Mouse (Mus musculus) brain, embryonic 18.5 days (tissue): ENCODE measurements around the gene Iqub.
A peak's percentile ranks its signal among the peaks of the same experiment; 100 is the strongest.

ENCODE experiments used
- DNase-seq: peaks from one replicate; pipeline ENCODE4 v3.0.0-alpha.2; 2012; ENCODE audit warnings: low read depth, low spot score

Gene Iqub

DNA sequence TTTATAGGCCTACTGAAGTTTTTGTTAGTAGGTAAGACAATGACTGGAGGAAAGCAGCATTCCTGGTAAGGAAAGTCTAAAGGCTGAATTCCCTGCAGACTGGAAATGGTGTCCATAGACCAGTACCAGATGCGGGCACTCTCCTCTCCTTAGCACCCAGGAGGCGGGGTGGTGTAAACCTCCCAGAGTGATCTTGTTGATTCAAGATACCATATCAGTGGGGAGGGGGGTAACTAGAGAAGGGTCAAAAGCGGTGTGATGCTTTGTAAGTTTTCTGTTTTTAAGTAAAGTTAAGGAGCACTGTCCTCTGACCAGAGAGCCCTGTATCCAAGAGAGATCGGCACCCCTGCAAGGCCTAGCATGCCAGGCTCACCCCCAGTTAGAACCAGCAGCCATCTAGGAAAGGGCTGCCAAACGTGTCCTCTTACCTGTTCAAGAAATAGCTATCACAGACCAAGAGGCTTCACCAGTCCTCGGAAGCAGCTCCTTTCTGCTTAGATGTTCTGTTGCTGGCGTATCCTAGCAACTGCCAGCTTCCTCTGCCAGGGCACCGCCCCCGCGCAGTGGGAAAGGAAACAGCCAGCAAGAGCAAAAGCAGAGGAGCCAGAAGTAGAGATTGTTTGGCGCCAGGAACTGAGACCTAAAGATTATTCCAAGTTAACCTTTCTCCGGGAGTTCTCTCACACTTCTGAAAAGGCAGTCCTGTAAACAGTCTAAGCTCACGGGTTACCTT, at the start of gene Iqub:
Gene Iqub, minus strand, starts transcription at position 516 of the 733 bp plus-strand sequence.
- peak; percentile 60 for DNase-seq

GRCm38 (mm10) chr6:24564081-24564480, 49.2 kb upstream of the Iqub start:
- DNase-seq = no peak

DNA sequence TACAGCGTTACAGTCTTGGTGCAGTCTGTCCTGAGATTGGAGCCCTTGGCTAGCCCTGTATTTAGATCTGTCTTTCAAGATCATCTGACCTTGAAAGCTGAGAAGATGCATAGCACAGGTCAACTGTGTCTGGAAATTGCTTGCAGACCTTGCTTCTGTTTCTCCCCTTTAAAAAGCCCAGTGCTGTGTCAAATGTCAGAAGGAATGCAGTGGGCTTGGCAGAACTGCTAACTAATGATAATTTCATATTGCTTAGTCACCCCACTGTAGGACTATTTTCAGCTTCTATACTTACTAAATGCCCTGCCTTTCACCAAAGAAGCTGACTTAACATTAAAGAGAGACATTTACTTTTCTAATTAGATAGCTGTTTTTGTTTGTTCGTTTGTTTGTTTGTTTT, 40.6 kb upstream of the Iqub start:
- DNase-seq = no peak

DNA sequence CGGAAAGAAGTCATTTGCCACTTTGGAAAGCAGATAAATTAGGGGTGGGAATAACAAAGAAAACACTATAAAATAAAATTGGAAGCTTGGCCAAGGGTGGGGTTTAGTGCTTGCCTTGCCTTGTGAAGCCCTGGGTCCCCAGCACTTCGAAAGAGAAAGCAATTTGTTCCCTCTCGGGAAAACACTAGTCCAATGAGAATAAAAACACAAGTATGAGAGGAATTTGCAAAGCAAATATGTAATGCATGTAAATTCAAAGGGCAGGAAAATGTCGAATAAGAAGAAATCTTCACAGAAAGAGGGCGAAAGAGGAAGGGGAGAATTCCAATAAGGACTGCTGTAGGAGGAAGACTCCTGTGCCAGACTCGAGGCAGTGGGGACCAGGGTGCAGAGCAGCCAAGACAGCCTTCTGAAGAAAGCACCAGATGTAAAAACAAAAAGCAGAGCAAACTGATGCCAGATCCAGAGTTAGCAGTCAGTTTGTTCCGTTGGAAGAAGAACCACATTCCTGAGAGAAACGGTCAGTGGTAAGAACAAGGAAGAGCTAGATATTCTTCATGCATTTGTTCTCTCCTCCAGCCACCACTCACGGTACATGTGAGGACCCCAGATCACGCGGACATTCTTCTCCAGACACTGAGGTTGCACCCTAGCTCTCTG, 39.7 kb upstream of the Iqub start:
- no peak for DNase-seq

GRCm38 (mm10) chr6:24552046-24552445, 37.2 kb upstream of the Iqub start:
- DNase-seq = no peak

DNA sequence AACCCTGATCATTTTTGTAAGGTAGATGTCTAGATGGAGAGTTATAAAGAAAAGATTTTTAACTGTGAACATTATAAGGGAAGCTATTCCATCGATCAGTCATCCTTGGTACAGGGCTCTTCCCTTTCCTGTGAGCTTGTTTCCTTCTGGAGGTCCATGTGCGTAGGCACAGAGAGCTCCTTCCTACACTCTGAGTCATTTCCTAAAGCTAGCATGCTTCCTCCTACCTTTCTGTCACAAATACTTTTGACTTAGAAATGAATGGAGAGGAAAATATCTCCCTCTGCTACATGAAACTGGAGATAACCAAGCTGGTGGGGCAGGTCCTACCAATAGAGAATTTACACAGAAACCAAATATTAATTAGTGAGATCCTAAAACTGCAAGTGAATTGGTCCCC, 34.9 kb upstream of the Iqub start:
- DNase-seq = no peak

GRCm38 (mm10) chr6:24546716-24547420, 32.0 kb upstream of the Iqub start:
- no peak for DNase-seq

DNA sequence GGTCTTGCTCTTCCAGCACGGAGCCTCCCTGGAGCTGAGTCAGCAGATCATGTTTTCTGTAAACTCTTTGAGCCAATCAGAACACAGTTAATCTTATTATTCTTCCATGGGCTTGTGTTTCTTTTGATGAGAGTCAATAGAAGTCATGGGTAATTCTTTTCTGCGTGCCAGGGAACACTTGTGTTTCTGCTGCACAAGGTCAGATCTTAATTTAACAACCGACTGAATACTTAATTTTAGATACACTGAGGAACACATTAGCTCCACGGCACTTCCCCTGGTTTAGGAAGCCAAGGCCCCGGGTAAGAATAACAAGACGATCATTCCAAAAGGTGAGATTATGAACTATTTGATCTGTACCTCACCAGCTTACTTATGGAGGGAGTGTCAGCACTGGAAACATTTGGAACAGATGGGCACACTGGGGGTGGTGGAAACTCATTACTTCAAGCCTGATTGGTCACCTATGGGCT, 28.3 kb upstream of the Iqub start:
- no peak for DNase-seq

- DNase-seq = no peak
Measured at GRCm38 (mm10) chr6:24542393-24542792, 27.5 kb upstream of the Iqub start.

- no peak for DNase-seq
Measured at GRCm38 (mm10) chr6:24540106-24540505, 25.2 kb upstream of the Iqub start.

DNA sequence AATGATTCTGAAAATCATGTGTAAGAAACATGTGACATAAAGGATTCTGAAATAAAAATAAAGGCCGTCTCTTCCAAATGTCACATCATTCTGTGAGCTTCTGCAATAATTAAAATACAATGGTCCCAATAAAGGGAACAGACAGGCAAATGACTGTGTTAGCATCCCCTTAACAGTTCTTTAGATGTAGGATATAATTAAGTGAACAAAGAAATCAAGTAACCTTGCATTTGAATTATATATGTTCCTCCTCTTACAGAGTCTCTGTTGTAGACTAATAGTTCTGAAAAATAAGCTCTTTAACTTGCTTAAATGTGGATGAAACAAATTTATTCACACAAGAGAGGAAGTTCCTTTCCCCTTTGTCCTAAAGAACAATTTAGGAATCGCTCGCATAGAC, 23.6 kb upstream of the Iqub start:
- no peak for DNase-seq

GRCm38 (mm10) chr6:24532804-24533203, 17.9 kb upstream of the Iqub start:
- no peak for DNase-seq

- no peak for DNase-seq
Measured at GRCm38 (mm10) chr6:24530711-24531420, 16.0 kb upstream of the Iqub start.

- no peak for DNase-seq
Measured at GRCm38 (mm10) chr6:24530166-24530565, 15.3 kb upstream of the Iqub start.

- no peak for DNase-seq
Measured at GRCm38 (mm10) chr6:24528064-24528243, 13.1 kb upstream of the Iqub start, which contains the start of gene Asb15. TSS of gene Asb15 (plus strand) at chr6:24528144.

- DNase-seq = peak; percentile 93
Measured at GRCm38 (mm10) chr6:24527155-24528063, 12.5 kb upstream of the Iqub start, which contains the start of gene Ndufa5. TSS of gene Ndufa5 (minus strand) at chr6:24528013.

DNA sequence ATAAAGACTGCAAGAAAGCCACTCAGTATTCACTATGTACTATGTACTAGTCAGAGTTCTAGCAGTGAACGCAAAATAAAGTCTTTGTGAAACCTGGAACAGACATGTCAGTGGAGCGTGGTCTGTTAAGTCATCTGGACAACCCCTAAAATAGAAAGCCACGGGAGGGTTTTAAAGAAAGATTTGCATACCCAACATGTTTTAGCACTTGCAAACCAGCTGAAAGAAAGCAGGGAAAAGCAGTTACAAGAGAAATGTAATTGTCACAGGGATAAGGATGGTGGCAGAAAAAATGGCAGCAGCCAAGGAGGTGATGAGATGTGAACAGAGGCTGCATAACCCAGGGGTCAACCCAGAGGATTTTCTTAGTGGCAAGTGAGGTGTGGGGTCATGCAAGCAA, 10.8 kb upstream of the Iqub start:
- no peak for DNase-seq

DNA sequence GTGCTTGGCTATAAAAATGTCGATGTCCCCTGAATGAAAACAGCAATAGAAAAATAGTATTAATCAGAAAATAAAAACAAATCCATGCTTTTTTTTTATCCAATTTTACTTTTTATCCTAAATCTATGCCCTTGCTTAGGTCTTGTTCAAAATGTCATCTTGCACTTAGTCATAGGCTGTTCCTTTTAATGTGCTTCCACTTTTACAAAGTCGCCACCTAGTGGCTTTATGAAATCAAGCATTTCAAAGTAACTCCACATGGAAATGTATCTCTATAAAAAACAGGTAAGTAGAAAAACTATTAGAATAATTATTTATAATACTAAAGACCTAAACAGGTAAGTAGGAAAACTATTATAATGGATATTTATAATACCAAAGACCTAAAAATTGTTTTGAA, 1.3 kb upstream of the Iqub start:
- DNase-seq = no peak

DNA sequence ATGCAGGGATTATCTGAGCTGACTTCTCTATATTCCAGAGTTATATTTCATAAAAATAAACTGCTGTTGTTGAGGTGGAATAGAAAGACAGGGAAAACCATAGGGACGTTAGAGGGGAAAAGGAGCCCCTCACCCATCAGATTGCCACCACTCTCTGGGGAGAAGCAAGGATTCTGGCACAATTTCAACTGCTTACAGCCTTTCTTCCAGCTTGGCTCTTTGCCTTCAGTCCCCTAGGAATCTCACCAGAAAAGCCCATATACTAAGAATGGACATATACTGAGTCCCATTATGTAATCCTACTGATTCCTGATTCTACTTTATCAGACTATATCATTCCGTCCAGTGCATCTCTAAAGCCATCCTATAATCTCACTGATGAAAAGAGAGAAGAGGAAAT, 10.7 kb downstream of the Iqub start:
- no peak for DNase-seq

DNA sequence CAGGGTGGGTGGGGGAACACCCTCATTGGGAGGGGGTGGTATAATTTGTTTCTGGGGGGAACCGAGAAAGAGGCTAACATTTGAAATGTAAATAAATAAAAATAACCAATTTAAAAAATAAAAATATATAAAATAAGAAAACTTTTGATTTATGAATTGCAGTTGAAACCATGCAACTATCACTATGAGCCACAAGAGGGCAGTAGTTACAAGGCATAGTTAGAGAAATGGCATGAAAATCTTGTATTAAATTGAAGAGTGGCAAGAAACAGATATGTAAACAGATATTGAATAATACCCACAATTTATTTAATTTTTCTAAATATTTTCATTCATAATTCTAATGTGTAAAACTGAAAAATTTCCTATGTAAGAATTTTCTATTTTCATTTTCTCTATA, 24.5 kb downstream of the Iqub start:
- DNase-seq = no peak

DNA sequence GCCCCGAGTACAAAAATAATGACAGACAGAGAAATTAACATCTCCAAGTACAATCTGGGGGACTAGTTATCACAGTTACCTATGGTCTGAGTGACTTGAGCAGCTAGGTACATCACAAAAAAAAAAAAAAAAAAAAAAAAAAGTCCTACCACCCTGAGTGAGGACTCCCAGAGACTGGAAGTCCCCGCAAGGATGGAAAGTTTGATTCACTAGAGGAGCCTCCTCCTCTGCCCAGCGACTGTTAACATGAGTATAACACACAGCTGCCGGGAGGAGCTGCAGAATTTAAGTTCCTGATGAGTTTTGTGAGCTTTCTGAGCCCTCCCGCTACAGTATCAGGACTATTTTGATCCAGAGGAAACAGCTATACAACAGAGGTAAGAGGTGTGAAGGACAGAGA, 28.3 kb downstream of the Iqub start:
- no peak for DNase-seq
